Mouse (Mus musculus) stomach, postnatal 0 days (tissue): ENCODE measurements around the gene Gja5. TPM values are rescaled to one million over a fixed set of nuclear protein-coding genes. Genes with fewer than 3 reads are reported as not detected.

ENCODE experiments used
- ATAC-seq: fragments of 200-750 bp; cut with Nextera tagmentation; 2 replicates; pipeline ENCODE4 v1.8.0; 2017; ENCODE audit not compliant: low FRiP score, low TSS enrichment
- DNase-seq: peaks from one replicate; pipeline ENCODE4 v3.0.0-alpha.2; 2016; ENCODE audit warnings: low spot score
- H3K27ac ChIP-seq: fragments of 300-500 bp; sonication (generic); replicated peaks from 2 replicates; pipeline ENCODE4 v1.5.1; 2014; ENCODE audit warnings: mild to moderate bottlenecking, control low read depth
- H3K27me3 ChIP-seq: fragments of 300-500 bp; sonication (generic); 2 replicates; pipeline ENCODE4 v1.6.1; 2014; ENCODE audit warnings: low read length; ENCODE audit not compliant: control insufficient read depth, insufficient read depth
- H3K36me3 ChIP-seq: fragments of 300-500 bp; sonication (generic); 2 replicates; pipeline ENCODE4 v1.6.1; 2014; ENCODE audit warnings: low read length, mixed read lengths; ENCODE audit not compliant: control insufficient read depth, insufficient read depth
- H3K4me1 ChIP-seq: fragments of 300-500 bp; sonication (generic); replicated peaks from 2 replicates; pipeline ENCODE4 v1.6.1; 2014; ENCODE audit warnings: antibody characterized with exemption; ENCODE audit not compliant: control insufficient read depth, insufficient read depth
- H3K4me2 ChIP-seq: fragments of 300-500 bp; sonication (generic); replicated peaks from 2 replicates; pipeline ENCODE4 v1.6.1; 2014; ENCODE audit warnings: low read depth, mild to moderate bottlenecking, control low read depth, moderate library complexity
- H3K4me3 ChIP-seq: fragments of 300-500 bp; sonication (generic); 2 replicates; pipeline ENCODE4 v1.5.1; 2014; ENCODE audit warnings: low read depth, low read length, control low read depth
- H3K9ac ChIP-seq: fragments of 300-500 bp; sonication (generic); 2 replicates; pipeline ENCODE4 v1.6.1; 2014; ENCODE audit warnings: mild to moderate bottlenecking, low read length, control low read depth, mixed read lengths
- H3K9me3 ChIP-seq: fragments of 300-500 bp; sonication (generic); 2 replicates; pipeline ENCODE4 v1.6.1; 2016; ENCODE audit warnings: low read length; ENCODE audit not compliant: control insufficient read depth
- CTCF ChIP-seq: IDR thresholded peaks from 2 replicates; pipeline ENCODE4 v1.5.1; 2016; ENCODE audit warnings: antibody characterized with exemption, low read depth, mild to moderate bottlenecking, moderate library complexity
- EP300 ChIP-seq: optimal IDR thresholded peaks from 2 replicates; pipeline ENCODE3; 2016; ENCODE audit warnings: antibody characterized with exemption
- WGBS: fragments of 180-500 bp; shearing (Covaris S2); extraction: QIAGEN DNeasy Blood & Tissue Kit; methylation state at CpG from one replicate; pipeline ENCODE4 v1.1.7; 2014; 5-methylcytosine and 5-hydroxymethylcytosine counted together
- polyA plus RNA-seq: library from polyadenylated mRNA; unstranded; fragments of >200 nt; fragmentation: Nextera tagmentation; extraction: Ambion mirVana; gene quantifications from 2 replicates; pipeline ENCODE4 v1.2.1, GENCODE M21; 2015

The Gja5 gene
- polyA plus RNA-seq, 1 experiment from 2014 or later: 4.1 TPM

- ATAC-seq: no peak
- no peaks in the 10 kb centered on the region for H3K4me1 ChIP-seq
- no peak overlapping the region for H3K27ac ChIP-seq
- no peaks in the 10 kb centered on the region for H3K36me3 ChIP-seq
- 72% methylated on average over 4 of the region's 4 CpGs for WGBS
- H3K9me3 ChIP-seq: no peaks in the 10 kb centered on the region
- H3K4me2 ChIP-seq: no peak overlapping the region
- no peak overlapping the region for H3K4me3 ChIP-seq
- no peak for DNase-seq
- no peak for TF ChIP-seq CTCF
- no peak for TF ChIP-seq EP300
- H3K9ac ChIP-seq: no peak overlapping the region
- no peaks in the 10 kb centered on the region for H3K27me3 ChIP-seq
Measured at GRCm38 (mm10) chr3:97004509-97004908, 100.0 kb downstream of the Gja5 start.

GRCm38 (mm10) chr3:97007010-97007448 is 102.5 kb downstream of the Gja5 start:
- Histone ChIP-seq H3K4me3 (no peak overlapping the region), H3K4me1 (no peaks in the 10 kb centered on the region), H3K9me3 (no peaks in the 10 kb centered on the region), H3K27me3 (no peaks in the 10 kb centered on the region), H3K4me2 (no peak overlapping the region), H3K27ac (no peak overlapping the region), H3K36me3 (no peaks in the 10 kb centered on the region), H3K9ac (no peak overlapping the region)
- TF ChIP-seq EP300: no peak
- no peak for DNase-seq
- 54% methylated on average over 3 of the region's 3 CpGs for WGBS
- no peak for ATAC-seq

- WGBS: 18% methylated on average over 5 of the region's 5 CpGs
- H3K9me3 ChIP-seq: no peaks in the 10 kb centered on the region
- no peak overlapping the region for H3K4me3 ChIP-seq
- DNase-seq (peak; percentile 26), ATAC-seq (peak; percentile 56; the same call in 1 of the 2 replicates)
- no peaks in the 10 kb centered on the region for H3K36me3 ChIP-seq
- H3K27me3 ChIP-seq: no peaks in the 10 kb centered on the region
- H3K4me1 ChIP-seq: peaks cover 5% of the 10 kb centered on the region
- no peak for TF ChIP-seq CTCF
- peak; percentile 62 for TF ChIP-seq EP300
- no peak overlapping the region for H3K27ac ChIP-seq
- no peak overlapping the region for H3K4me2 ChIP-seq
- no peak overlapping the region for H3K9ac ChIP-seq
Measured at GRCm38 (mm10) chr3:97025226-97025625, 120.7 kb downstream of the Gja5 start.

GRCm38 (mm10) chr3:97032053-97032496 is 127.6 kb downstream of the Gja5 start:
- Histone ChIP-seq H3K27me3 (no peaks in the 10 kb centered on the region), H3K36me3 (no peaks in the 10 kb centered on the region), H3K9me3 (no peaks in the 10 kb centered on the region), H3K27ac (no peak overlapping the region), H3K4me3 (peak overlapping the region; percentile 21; the same call in 1 of the 2 replicates), H3K4me1 (no peaks in the 10 kb centered on the region), H3K4me2 (peak overlapping the region; percentile 46), H3K9ac (no peak overlapping the region; the same call in 1 of the 2 replicates)
- peak; percentile 15 for DNase-seq
- no peak for ATAC-seq
- under 1% methylated on average over 10 of the region's 10 CpGs for WGBS
- no peak for TF ChIP-seq CTCF
- no peak for TF ChIP-seq EP300

GRCm38 (mm10) chr3:97035558-97035957 is 131.1 kb downstream of the Gja5 start:
- no peak overlapping the region for H3K27ac ChIP-seq
- TF ChIP-seq EP300 (no peak), CTCF (no peak)
- ATAC-seq: no peak

GRCm38 (mm10) chr3:97037119-97037518 is 132.6 kb downstream of the Gja5 start:
- Histone ChIP-seq H3K4me1 (no peaks in the 10 kb centered on the region), H3K27ac (no peak overlapping the region), H3K4me2 (no peak overlapping the region), H3K36me3 (no peaks in the 10 kb centered on the region), H3K9me3 (no peaks in the 10 kb centered on the region), H3K9ac (no peak overlapping the region), H3K4me3 (no peak overlapping the region), H3K27me3 (no peaks in the 10 kb centered on the region)
- ATAC-seq: no peak
- TF ChIP-seq EP300 (no peak), CTCF (no peak)
- WGBS: 68% methylated on average over 6 of the region's 6 CpGs
- no peak for DNase-seq

More at GRCm38 (mm10) chr3:97035558-97035957, 131.1 kb downstream of the Gja5 start:
- Histone ChIP-seq H3K4me2 (no peak overlapping the region), H3K4me1 (no peaks in the 10 kb centered on the region), H3K4me3 (no peak overlapping the region), H3K27me3 (no peaks in the 10 kb centered on the region), H3K36me3 (no peaks in the 10 kb centered on the region), H3K9ac (no peak overlapping the region), H3K9me3 (no peaks in the 10 kb centered on the region)
- WGBS: 82% methylated on average over 3 of the region's 3 CpGs
- DNase-seq: no peak
